Mouse (Mus musculus): ENCODE results near the gene Utp11. TPM values are rescaled to one million over a fixed set of nuclear protein-coding genes. Genes with fewer than 3 reads are reported as not detected.
A peak's percentile ranks its signal among the peaks of the same experiment; 100 is the strongest.

The Utp11 gene
- total RNA-seq, 4 experiments from 2014 or later: 15.3 to 18.3 (median 16.4) TPM

DNA sequence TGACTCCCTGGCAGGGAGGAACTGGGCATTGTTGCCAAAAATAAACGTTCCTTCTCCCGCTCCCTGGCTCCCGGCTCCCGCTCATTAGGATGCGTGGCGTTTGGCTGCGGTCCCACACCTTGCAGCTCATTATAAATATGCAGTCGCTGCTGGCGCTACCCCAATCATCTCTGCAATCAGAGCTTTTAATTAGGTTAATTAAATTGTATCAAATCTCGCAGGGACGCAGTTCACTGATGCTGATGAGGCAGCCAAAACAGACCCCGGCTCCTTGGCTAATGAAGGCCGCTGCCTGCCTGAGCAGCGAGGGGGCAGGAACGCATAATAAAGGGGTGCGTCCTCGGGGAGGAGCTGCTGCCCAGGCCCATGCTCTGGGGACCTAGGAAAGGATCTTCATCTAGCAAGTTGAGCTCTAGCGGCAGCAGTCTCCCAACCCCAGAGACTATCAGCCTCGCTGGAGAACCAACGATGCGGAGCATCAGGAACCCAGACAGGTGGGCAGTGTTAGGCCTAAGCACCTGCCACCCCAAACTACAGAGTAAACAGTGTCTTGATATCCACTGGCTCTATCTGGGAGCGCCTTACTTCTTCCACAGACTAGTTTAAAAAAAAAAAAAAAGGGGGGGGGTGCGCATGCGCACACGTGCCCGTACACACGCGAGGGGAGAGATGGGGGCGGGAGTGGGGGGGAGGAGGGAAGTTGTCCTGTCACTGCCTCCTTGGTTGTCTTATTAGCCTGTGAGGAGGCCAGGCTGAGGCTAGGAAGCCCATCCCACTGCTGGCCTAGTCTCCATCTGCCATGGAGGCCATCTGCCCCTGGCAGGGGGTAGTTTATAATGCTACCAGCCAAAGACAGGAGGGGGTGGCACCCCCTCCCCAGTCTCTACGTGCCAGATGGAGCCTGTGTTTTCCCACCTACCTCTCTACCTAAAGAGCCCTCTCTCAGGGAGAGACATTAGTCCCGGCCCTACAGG, 20.8 kb downstream of the Utp11 start:
- peak; percentile 38 to 55 for DNase-seq (ENCODE audit: low spot score in 2 of 2)

DNA sequence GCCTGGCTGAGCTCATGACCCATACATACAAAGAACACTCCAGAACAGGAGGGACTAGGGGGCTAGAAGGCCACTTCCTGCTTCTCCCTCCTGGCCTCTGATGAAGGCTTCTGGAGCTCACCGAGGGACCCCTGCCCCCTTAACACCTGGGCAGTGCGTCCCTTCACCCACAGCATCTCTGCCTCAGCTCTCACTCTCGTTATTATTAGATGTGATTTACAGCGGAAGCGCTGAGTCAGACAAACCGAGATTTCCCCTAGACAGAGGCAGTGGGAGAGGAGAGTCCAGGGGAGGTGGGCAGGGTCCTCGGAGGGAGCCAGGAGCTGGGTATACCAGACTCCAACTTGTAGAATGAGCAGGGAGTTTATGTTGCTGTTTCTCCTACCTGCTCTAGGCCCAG, 21.8 kb downstream of the Utp11 start:
- DNase-seq (ENCODE audit: low spot score in 2 of 2): no peak

DNA sequence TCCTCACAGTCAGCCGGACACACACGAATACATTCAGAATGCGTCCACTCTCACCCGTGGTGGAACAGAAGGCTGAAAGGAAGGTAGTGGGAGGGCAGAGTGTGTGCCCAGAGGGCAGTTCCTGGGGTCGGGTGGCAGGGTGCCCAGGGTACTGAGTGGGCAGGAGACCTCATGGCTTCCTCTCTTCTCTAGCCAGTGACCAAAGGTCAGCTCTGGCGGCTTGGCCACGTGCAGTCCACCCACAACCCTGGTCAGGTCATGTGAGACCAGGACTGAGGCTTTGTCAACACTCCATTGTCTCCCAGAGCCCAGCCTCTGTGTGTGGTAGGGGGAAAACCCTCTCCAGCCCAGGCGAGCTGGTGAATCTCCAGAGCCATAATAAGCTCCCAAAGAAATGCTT, 23.2 kb downstream of the Utp11 start:
- no peak for DNase-seq (ENCODE audit: low spot score in 2 of 2)

DNA sequence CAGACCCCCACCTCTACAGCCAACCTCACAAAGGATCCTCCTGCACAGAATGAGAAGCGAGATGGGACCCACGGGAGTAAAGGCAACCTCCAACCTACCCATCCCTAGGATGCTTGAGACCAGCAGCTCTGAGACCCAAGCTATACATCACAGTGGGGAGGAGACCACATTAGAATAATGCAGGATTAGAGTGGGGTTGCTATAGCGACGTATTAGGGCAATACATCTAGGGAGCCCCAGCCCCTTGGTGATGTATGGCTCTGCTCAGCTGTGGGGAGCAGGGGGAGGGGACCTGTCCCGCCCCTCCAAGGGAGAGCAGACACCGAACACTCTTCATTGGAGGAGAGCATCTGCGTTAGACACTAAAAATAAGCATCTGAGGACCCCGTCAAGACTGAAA, 25.3 kb downstream of the Utp11 start:
- DNase-seq (ENCODE audit: low spot score in 2 of 2): no peak

DNA sequence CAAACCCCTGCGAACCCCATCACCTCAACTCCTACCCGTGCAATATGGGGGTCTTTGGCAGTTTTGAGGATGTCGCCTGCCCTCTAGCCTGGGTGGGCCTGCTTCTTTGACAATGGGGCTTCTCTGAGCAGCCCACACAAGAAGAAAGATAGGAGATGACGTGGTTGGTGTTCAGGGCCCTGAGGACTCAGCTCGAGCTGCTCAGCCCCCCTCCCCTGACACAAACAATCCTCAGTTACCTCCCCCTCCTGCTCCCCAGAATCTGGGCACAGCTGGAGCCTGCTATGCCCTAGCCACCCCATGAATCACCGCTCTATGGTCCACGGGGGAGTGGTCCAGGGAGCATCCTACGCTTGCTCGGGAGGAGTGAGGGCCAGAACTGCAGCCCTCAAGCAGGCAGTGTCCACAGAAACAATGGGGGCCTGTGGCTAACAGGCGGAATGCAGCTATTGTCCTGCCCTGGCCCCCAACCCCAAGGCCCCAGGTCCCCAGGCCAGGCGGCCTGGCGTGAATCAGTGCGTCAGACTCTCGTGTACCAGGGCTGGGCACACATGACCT, 25.8 kb downstream of the Utp11 start:
- DNase-seq (ENCODE audit: low spot score in 2 of 2): peak in 1 of 2 experiments; percentile 58

DNA sequence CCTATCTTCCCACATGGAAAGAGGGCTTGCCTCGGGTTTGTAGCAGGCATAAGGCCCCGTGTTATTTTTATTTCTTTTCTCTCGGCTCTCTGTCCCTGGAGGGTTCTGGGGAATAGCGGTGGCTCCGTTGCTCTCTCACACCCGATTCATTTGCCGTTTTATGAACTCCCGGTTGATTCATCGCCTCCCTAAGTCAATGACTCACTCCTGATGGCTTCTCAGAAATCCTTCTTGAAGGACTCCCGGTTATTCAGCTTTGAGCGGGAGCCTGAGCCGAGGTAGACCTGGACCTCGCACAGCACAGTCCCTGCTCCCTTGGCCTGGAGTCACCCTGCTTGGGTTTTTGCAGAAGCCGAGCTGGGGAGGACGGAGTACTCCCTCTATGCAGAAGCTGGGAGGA, 28.8 kb downstream of the Utp11 start:
- DNase-seq (ENCODE audit: low spot score in 2 of 2): no peak

DNA sequence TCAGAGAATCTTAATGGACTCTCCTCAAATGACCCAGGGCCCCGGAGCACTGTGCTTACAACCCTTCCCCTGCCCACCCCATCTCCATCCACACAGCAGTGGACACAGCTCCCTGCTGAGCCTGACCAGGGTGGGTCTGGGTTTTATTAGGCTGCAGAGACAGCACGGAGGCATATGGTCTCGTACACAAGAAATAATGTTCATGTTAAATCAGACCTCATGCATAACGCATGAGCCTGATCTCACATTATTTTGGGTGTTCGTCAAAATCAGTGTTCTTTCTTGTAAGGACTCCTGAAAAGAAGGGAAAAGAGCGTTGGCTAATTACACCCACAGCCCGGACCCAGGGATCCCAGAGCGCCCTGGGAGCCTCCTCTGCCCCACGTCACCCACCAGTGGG, 29.2 kb downstream of the Utp11 start:
- DNase-seq (ENCODE audit: low spot score in 2 of 2): no peak

- no peak for DNase-seq (ENCODE audit: low spot score in 2 of 2)
These were observed 30.4 kb downstream of the Utp11 start for GRCm38 (mm10) chr4:124663034-124663433.

GRCm38 (mm10) chr4:124660603-124661002, 32.8 kb downstream of the Utp11 start:
- no peak for DNase-seq (ENCODE audit: low spot score in 2 of 2)

- DNase-seq (ENCODE audit: low spot score in 2 of 2): no peak
These were observed 33.9 kb downstream of the Utp11 start for GRCm38 (mm10) chr4:124659251-124660217.

DNA sequence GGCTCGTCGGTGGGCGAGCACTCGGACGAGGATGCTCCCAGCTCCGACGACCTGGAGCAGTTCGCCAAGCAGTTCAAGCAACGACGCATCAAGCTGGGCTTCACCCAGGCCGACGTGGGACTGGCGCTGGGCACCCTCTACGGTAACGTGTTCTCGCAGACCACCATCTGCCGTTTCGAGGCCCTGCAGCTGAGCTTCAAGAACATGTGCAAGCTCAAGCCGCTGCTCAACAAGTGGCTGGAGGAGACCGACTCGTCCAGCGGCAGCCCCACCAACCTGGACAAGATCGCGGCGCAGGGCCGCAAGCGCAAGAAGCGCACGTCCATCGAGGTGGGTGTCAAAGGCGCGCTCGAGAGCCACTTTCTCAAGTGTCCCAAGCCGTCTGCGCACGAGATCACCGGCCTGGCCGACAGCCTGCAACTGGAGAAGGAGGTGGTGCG, 35.0 kb downstream of the Utp11 start:
- no peak for DNase-seq (ENCODE audit: low spot score in 2 of 2)

DNA sequence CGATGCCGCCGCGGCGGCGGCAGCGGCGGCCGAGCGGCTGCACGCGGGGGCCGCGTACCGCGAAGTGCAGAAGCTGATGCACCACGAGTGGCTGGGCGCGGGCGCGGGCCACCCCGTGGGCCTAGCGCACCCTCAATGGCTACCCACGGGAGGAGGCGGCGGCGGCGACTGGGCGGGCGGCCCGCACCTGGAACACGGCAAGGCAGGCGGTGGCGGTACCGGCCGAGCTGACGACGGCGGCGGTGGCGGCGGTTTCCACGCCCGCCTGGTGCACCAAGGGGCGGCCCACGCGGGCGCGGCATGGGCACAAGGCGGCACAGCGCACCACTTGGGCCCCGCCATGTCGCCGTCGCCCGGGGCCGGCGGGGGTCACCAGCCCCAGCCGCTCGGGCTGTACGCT, 35.6 kb downstream of the Utp11 start:
- DNase-seq (ENCODE audit: low spot score in 2 of 2): no peak

- DNase-seq (ENCODE audit: low spot score in 2 of 2): peak; percentile 83 to 86
These were observed 36.3 kb downstream of the Utp11 start for GRCm38 (mm10) chr4:124656854-124657650.

DNA sequence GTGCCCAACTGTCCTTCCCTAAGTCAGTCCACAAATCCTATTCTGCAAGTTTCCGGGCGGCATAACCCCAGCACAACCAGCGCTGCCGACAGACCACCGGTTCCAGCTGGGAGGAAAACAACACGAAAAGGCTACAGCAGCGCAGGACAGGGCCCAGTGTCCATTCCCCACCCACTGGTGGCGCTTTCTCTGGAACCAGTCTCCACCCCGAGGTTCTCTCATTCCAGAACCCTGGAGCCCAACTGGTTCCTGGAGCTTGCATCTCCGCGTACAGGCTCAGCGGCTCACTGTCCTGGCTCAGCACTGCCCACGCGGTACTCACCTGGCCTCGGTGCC, 36.9 kb downstream of the Utp11 start, which contains the start of gene Pou3f1:
Gene Pou3f1 (plus strand): TSS at position 290 of the 336 bp plus-strand sequence.
- no peak for DNase-seq (ENCODE audit: low spot score in 2 of 2)

DNA sequence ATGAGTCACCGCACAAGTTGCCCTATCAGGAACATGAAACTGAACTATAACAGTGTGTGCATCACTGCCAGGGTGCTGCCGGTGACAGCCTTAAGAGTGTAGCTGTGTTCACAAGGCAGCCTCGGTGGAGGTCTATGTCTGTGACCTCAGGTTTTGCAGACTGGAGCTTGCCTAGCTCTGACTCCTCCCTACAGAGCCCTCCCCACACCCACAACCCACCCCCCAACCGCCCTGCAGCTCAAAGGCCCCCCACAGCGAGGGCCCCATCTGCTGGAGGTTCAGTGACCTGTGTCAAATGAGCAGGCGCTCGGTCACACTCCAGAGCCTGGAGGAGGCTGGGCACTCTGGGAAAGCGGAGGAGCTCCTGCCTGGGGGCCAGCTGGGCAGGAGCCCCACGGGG, 40.5 kb downstream of the Utp11 start:
- no peak for DNase-seq (ENCODE audit: low spot score in 2 of 2)

DNA sequence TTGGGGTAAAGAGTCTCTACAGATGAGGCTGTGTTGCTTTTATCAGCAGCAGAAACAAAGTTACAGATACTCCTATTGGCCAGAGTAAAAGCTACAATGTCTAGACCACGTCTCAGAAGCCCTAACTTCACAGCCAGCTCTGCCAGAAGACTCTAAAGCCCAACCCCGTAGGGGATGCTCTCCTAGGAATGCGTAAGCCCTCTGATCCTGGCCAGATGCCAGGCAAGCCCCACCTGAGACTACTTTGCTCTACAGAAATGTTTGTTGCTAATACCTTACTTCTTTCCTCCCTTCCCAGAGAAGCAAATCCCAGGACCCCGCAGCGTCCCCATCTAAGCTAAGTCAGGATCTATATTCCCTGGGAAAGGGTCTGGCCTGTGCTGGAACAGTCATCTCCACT, 45.5 kb downstream of the Utp11 start:
- DNase-seq (ENCODE audit: low spot score in 2 of 2): no peak

- DNase-seq (ENCODE audit: low spot score in 2 of 2): no peak
These were observed 46.8 kb downstream of the Utp11 start for GRCm38 (mm10) chr4:124646591-124646990.

- DNase-seq (ENCODE audit: low spot score in 2 of 2): no peak
These were observed 48.4 kb downstream of the Utp11 start for GRCm38 (mm10) chr4:124644974-124645433.

GRCm38 (mm10) chr4:124643859-124644258, 49.5 kb downstream of the Utp11 start:
- DNase-seq (ENCODE audit: low spot score in 2 of 2): no peak

- no peak for DNase-seq (ENCODE audit: low spot score in 2 of 2)
These were observed 53.7 kb downstream of the Utp11 start for GRCm38 (mm10) chr4:124639715-124640114.

- DNase-seq (ENCODE audit: low spot score in 2 of 2): no peak
These were observed 60.1 kb downstream of the Utp11 start for GRCm38 (mm10) chr4:124633281-124633680.

Measured in layer of hippocampus, adult 8-10 months (tissue).